In genomic region chr1:85959889-85960276, GRCm38 (mm10) we compare ENCODE assay signal across 23 mouse cellular contexts. TPM values are rescaled to one million over a fixed set of nuclear protein-coding genes. Genes with fewer than 3 reads are reported as not detected.
DNase-seq lines count a peak whose midpoint lies in the region; ATAC-seq and TF ChIP-seq lines count a peak whose summit lies in the region.
"Had no signal": no experiment of that assay in that cellular context is flagged by ENCODE, and none has a peak within 500 bp of the region (broad histone marks: within the 10 kb centered on the region; RNA-seq: fewer than 3 reads in every experiment).

No protein-coding gene starts in this region.

- H3K9me3 ChIP-seq in heart, embryonic 10.5 days: no peaks in the 10 kb centered on the region
- H3K9me3 ChIP-seq in liver, embryonic 14.5 days (ENCODE audit: control insufficient read depth, low read length): no peaks in the 10 kb centered on the region
- H3K9me3 ChIP-seq in stomach, embryonic 16.5 days (replicated peaks; ENCODE audit: control insufficient read depth, low read length): no peaks in the 10 kb centered on the region
- H3K9me3 ChIP-seq in hindbrain, embryonic 11.5 days (ENCODE audit: control insufficient read depth, low read length): no peaks in the 10 kb centered on the region
- no peaks in the 10 kb centered on the region for H3K9me3 ChIP-seq in hindbrain, postnatal 0 days (ENCODE audit: low read length)
- H3K9me3 ChIP-seq: midbrain, embryonic 12.5 days had no signal

- no peak overlapping the region for H3K9ac ChIP-seq in liver, embryonic 14.5 days (replicated peaks)
- no peak overlapping the region for H3K9ac ChIP-seq in stomach, embryonic 16.5 days (ENCODE audit: low read length)
- no peak overlapping the region for H3K9ac ChIP-seq in hindbrain, embryonic 11.5 days (ENCODE audit: low read depth, low read length)
- no peak overlapping the region for H3K9ac ChIP-seq in hindbrain, postnatal 0 days (replicated peaks; ENCODE audit: low read length)
- H3K9ac ChIP-seq: hindbrain, embryonic 14.5 days; midbrain, embryonic 12.5 days had no signal

- TF ChIP-seq POLR2A in cortical plate, adult 2 months (IDR thresholded peaks at IDR 0.05; ENCODE audit: extremely low read depth, insufficient read depth, low read length): no peak

- H3K27ac ChIP-seq in heart, embryonic 10.5 days: peak overlapping the region; percentile 84
- 0 out of 2 replicates have a peak overlapping the region, but pooled peaks have one; percentile 38 for H3K27ac ChIP-seq in cortical plate, adult 2 months (ENCODE audit: insufficient read depth, low read length)
- no peak overlapping the region for H3K27ac ChIP-seq in liver, embryonic 14.5 days
- peak overlapping the region; percentile 32 for H3K27ac ChIP-seq in stomach, embryonic 16.5 days (ENCODE audit: low read length)
- H3K27ac ChIP-seq in hindbrain, embryonic 11.5 days (ENCODE audit: low read depth, low read length): no peak overlapping the region
- H3K27ac ChIP-seq in hindbrain, postnatal 0 days: no peak overlapping the region
- H3K27ac ChIP-seq: hindbrain, embryonic 14.5 days; midbrain, embryonic 12.5 days had no signal

- no peaks in the 10 kb centered on the region for H3K36me3 ChIP-seq in heart, embryonic 10.5 days
- H3K36me3 ChIP-seq in liver, embryonic 14.5 days (replicated peaks; ENCODE audit: control insufficient read depth, insufficient read depth, low read depth): no peaks in the 10 kb centered on the region
- H3K36me3 ChIP-seq in stomach, embryonic 16.5 days (ENCODE audit: control insufficient read depth, insufficient read depth, low read length): no peaks in the 10 kb centered on the region
- H3K36me3 ChIP-seq in hindbrain, embryonic 11.5 days (ENCODE audit: control insufficient read depth, insufficient read depth, low read length): no peaks in the 10 kb centered on the region
- no peaks in the 10 kb centered on the region for H3K36me3 ChIP-seq in hindbrain, postnatal 0 days (ENCODE audit: insufficient read depth, low read length)
- H3K36me3 ChIP-seq: midbrain, embryonic 12.5 days had no signal

- H3K4me3 ChIP-seq in heart, embryonic 10.5 days: no peak overlapping the region
- H3K4me3 ChIP-seq in cortical plate, adult 2 months (ENCODE audit: insufficient read depth, low read length): no peak overlapping the region
- no peak overlapping the region for H3K4me3 ChIP-seq in liver, embryonic 14.5 days (ENCODE audit: insufficient read depth in 1 of 2, low read depth in 2 of 2, low read length in 2 of 2)
- H3K4me3 ChIP-seq in stomach, embryonic 16.5 days (replicated peaks; ENCODE audit: low read length): no peak overlapping the region
- H3K4me3 ChIP-seq in hindbrain, embryonic 11.5 days (ENCODE audit: low read depth, low read length): no peak overlapping the region
- no peak overlapping the region for H3K4me3 ChIP-seq in hindbrain, postnatal 0 days (ENCODE audit: low read length)
- H3K4me3 ChIP-seq: midbrain, embryonic 12.5 days had no signal

- peaks cover 57% of the 10 kb centered on the region for H3K4me1 ChIP-seq in heart, embryonic 10.5 days
- H3K4me1 ChIP-seq in cortical plate, adult 2 months (ENCODE audit: control insufficient read depth, insufficient read depth, low read length): peaks cover 14% of the 10 kb centered on the region
- peaks cover 0 to 14% of the 10 kb centered on the region in 2 experiments; a peak in 2 of 4 replicates for H3K4me1 ChIP-seq in liver, embryonic 14.5 days (replicated peaks; ENCODE audit: control insufficient read depth in 2 of 2, insufficient read depth in 2 of 2, low read length in 1 of 2)
- H3K4me1 ChIP-seq in stomach, embryonic 16.5 days (ENCODE audit: control insufficient read depth, insufficient read depth, low read length): peaks cover 34% of the 10 kb centered on the region
- no peaks in the 10 kb centered on the region for H3K4me1 ChIP-seq in hindbrain, embryonic 11.5 days (replicated peaks; ENCODE audit: control insufficient read depth, insufficient read depth, low read length)
- peaks cover 11% of the 10 kb centered on the region; the same call in 1 of the 2 replicates for H3K4me1 ChIP-seq in hindbrain, postnatal 0 days (ENCODE audit: insufficient read depth, low read length)
- H3K4me1 ChIP-seq: midbrain, embryonic 12.5 days had no signal

- no peak overlapping the region for H3K4me2 ChIP-seq in liver, embryonic 14.5 days (ENCODE audit: low read depth)
- H3K4me2 ChIP-seq in stomach, embryonic 16.5 days (ENCODE audit: low read depth, low read length): no peak overlapping the region
- H3K4me2 ChIP-seq in hindbrain, embryonic 11.5 days (replicated peaks; ENCODE audit: low read depth, low read length): no peak overlapping the region
- H3K4me2 ChIP-seq in hindbrain, postnatal 0 days (ENCODE audit: low read depth, low read length): no peak overlapping the region
- H3K4me2 ChIP-seq: heart, embryonic 11.5 days; hindbrain, embryonic 14.5 days; midbrain, embryonic 12.5 days had no signal

- H3K27me3 ChIP-seq in heart, embryonic 10.5 days (ENCODE audit: insufficient read depth, poor library complexity, severe bottlenecking): no peaks in the 10 kb centered on the region
- H3K27me3 ChIP-seq in liver, embryonic 14.5 days (ENCODE audit: control insufficient read depth, insufficient read depth, low read length): no peaks in the 10 kb centered on the region
- H3K27me3 ChIP-seq in stomach, embryonic 16.5 days (ENCODE audit: control insufficient read depth, insufficient read depth, low read length): no peaks in the 10 kb centered on the region
- H3K27me3 ChIP-seq in hindbrain, embryonic 11.5 days (ENCODE audit: control insufficient read depth, insufficient read depth, low read length): no peaks in the 10 kb centered on the region
- H3K27me3 ChIP-seq in hindbrain, postnatal 0 days (ENCODE audit: insufficient read depth, low read length): no peaks in the 10 kb centered on the region
- H3K27me3 ChIP-seq: midbrain, embryonic 12.5 days had no signal

- ATAC-seq in liver, embryonic 14.5 days (ENCODE audit: insufficient read depth): 0 out of 2 replicates have a peak, but pooled peaks have one; percentile 33
- ATAC-seq in stomach, embryonic 16.5 days (ENCODE audit: insufficient read depth, low FRiP score): no peak
- ATAC-seq in hindbrain, embryonic 11.5 days (ENCODE audit: low FRiP score): no peak
- no peak for ATAC-seq in hindbrain, postnatal 0 days
- ATAC-seq: forebrain, embryonic 14.5 days; lung, postnatal 0 days had no signal

- no peak for DNase-seq in heart, embryonic 10.5 days (ENCODE audit: low spot score)
- no peak for DNase-seq in heart, adult 8-10 months (ENCODE audit: low spot score)
- DNase-seq in liver, embryonic 14.5 days (ENCODE audit: low read depth in 3 of 3, low spot score in 3 of 3): no peak
- DNase-seq in hindbrain, embryonic 11.5 days (ENCODE audit: low spot score): no peak
- no peak for DNase-seq in hindbrain, postnatal 0 days (ENCODE audit: low spot score)
- DNase-seq: adrenal gland, postnatal 36 days; cerebellum, adult 11-12 months; cerebellum, postnatal 25 days; gastrocnemius, postnatal 14 days; kidney, adult 11 months had no signal

- TF ChIP-seq CTCF in cortical plate, adult 2 months (IDR thresholded peaks at IDR 0.05; ENCODE audit: extremely low read depth, insufficient read depth, low read length): no peak
- TF ChIP-seq CTCF in liver, embryonic 14.5 days (IDR thresholded peaks at IDR 0.05; ENCODE audit: low read depth): no peak
- no peak for TF ChIP-seq CTCF in hindbrain, postnatal 0 days (IDR thresholded peaks at IDR 0.05; ENCODE audit: low read depth)

- TF ChIP-seq EP300 in liver, embryonic 14.5 days (IDR thresholded peaks at IDR 0.05; ENCODE audit: low read depth): no peak

- WGBS in heart, embryonic 10.5 days: 68% methylated on average over 2 of the region's 2 CpGs
- WGBS in liver, embryonic 14.5 days (ENCODE audit: insufficient replicate concordance): 42% methylated on average over 2 of the region's 2 CpGs
- WGBS in stomach, embryonic 16.5 days: 65% methylated on average over 2 of the region's 2 CpGs
- WGBS in hindbrain, embryonic 11.5 days: 88% methylated on average over 2 of the region's 2 CpGs
- WGBS in hindbrain, postnatal 0 days: 80% methylated on average over 2 of the region's 2 CpGs

RNA-seq across cellular contexts. Expression of gene Gpr55, which starts 0.9 kb away (rescaled TPM):
- 0.04 TPM in 1 of 2 replicates, not detected in the other for polyA plus RNA-seq in heart, embryonic 10.5 days (2016; fragmentation: Nextera tagmentation; extraction: Ambion mirVana)
- under 1 TPM in 1 of 4 experiments, not detected in 3; 0.09 TPM for total RNA-seq in heart, adult 8-10 months (2022)
- 0.08 and 0.13 TPM in 2 replicates for polyA plus RNA-seq in cortical plate, adult 2 months (2012; rRNA removed)
- 0.02 and 0.04 TPM in 2 replicates for polyA plus RNA-seq in liver, embryonic 14.5 days (2012; rRNA removed)
- not detected in 2 replicates for polyA plus RNA-seq in liver, embryonic 14.5 days (2014; fragmentation: Nextera tagmentation; extraction: Ambion mirVana)
- 0.04 and 0.10 TPM in 2 replicates for polyA plus RNA-seq in stomach, embryonic 16.5 days (2015; fragmentation: Nextera tagmentation; extraction: Ambion mirVana)
- polyA plus RNA-seq in hindbrain, embryonic 11.5 days (2014; fragmentation: Nextera tagmentation; extraction: Ambion mirVana): 0.08 TPM in 1 of 2 replicates, not detected in the other
- 0.21 TPM in 1 of 2 replicates, not detected in the other for total RNA-seq in hindbrain, postnatal 0 days (2014; rRNA removed)
- polyA plus RNA-seq in hindbrain, postnatal 0 days (2015; fragmentation: Nextera tagmentation; extraction: Ambion mirVana): 0.14 and 0.15 TPM in 2 replicates
- total RNA-seq: gastrocnemius, postnatal 14 days; heart, postnatal 25 days; layer of hippocampus, postnatal 14 days; megakaryocyte progenitor cell, adult 5-6 weeks had no signal
- polyA plus RNA-seq: forebrain, embryonic 14.5 days; heart, embryonic 11.5 days; stomach, embryonic 14.5 days had no signal

RNA-seq across cellular contexts. Expression of gene 4933407L21Rik, which starts 31.6 kb away (rescaled TPM):
- polyA plus RNA-seq in heart, embryonic 10.5 days (2016; fragmentation: Nextera tagmentation; extraction: Ambion mirVana): not detected in 2 replicates
- total RNA-seq in heart, adult 8-10 months (2022): not detected
- polyA plus RNA-seq in cortical plate, adult 2 months (2012; rRNA removed): 6.6 and 7.8 TPM in 2 replicates
- polyA plus RNA-seq in liver, embryonic 14.5 days (2012; rRNA removed): 0.05 and 0.08 TPM in 2 replicates
- polyA plus RNA-seq in liver, embryonic 14.5 days (2014; fragmentation: Nextera tagmentation; extraction: Ambion mirVana): not detected in 2 replicates
- polyA plus RNA-seq in stomach, embryonic 16.5 days (2015; fragmentation: Nextera tagmentation; extraction: Ambion mirVana): 0.44 and 0.51 TPM in 2 replicates
- 0.46 and 0.60 TPM in 2 replicates for polyA plus RNA-seq in hindbrain, embryonic 11.5 days (2014; fragmentation: Nextera tagmentation; extraction: Ambion mirVana)
- total RNA-seq in hindbrain, postnatal 0 days (2014; rRNA removed): 11.8 and 18.8 TPM in 2 replicates
- 12.3 and 13.9 TPM in 2 replicates for polyA plus RNA-seq in hindbrain, postnatal 0 days (2015; fragmentation: Nextera tagmentation; extraction: Ambion mirVana)
- total RNA-seq: adrenal gland, postnatal 36 days; heart, postnatal 25 days; megakaryocyte progenitor cell, adult 5-6 weeks had no signal
- polyA plus RNA-seq: heart, embryonic 11.5 days had no signal

RNA-seq across cellular contexts. Expression of gene Spata3, which starts 56.7 kb away (rescaled TPM):
- polyA plus RNA-seq in heart, embryonic 10.5 days (2016; fragmentation: Nextera tagmentation; extraction: Ambion mirVana): not detected in 2 replicates
- not detected for total RNA-seq in heart, adult 8-10 months (2022)
- polyA plus RNA-seq in cortical plate, adult 2 months (2012; rRNA removed): 1.5 and 2.0 TPM in 2 replicates
- 0.05 and 0.17 TPM in 2 replicates for polyA plus RNA-seq in liver, embryonic 14.5 days (2012; rRNA removed)
- 0.17 and 0.21 TPM in 2 replicates for polyA plus RNA-seq in liver, embryonic 14.5 days (2014; fragmentation: Nextera tagmentation; extraction: Ambion mirVana)
- polyA plus RNA-seq in stomach, embryonic 16.5 days (2015; fragmentation: Nextera tagmentation; extraction: Ambion mirVana): not detected in 2 replicates
- polyA plus RNA-seq in hindbrain, embryonic 11.5 days (2014; fragmentation: Nextera tagmentation; extraction: Ambion mirVana): not detected in 2 replicates
- 1.2 TPM in 1 of 2 replicates, not detected in the other for total RNA-seq in hindbrain, postnatal 0 days (2014; rRNA removed)
- 1.3 and 1.4 TPM in 2 replicates for polyA plus RNA-seq in hindbrain, postnatal 0 days (2015; fragmentation: Nextera tagmentation; extraction: Ambion mirVana)
- total RNA-seq: adrenal gland, postnatal 36 days; gastrocnemius, postnatal 14 days; heart, postnatal 25 days; megakaryocyte progenitor cell, adult 5-6 weeks had no signal
- polyA plus RNA-seq: forebrain, embryonic 14.5 days; heart, embryonic 11.5 days; kidney, embryonic 16.5 days; limb, embryonic 14.5 days; lung, postnatal 0 days; stomach, embryonic 14.5 days had no signal

Comparison
In these comparisons a context has a peak if more than half of its experiments do, and no peak if none do; other contexts are left out.
1. H3K27ac ChIP-seq: peak in heart, embryonic 10.5 days (single experiment), cortical plate, adult 2 months (single experiment) and stomach, embryonic 16.5 days (single experiment); none in liver, embryonic 14.5 days (single experiment), hindbrain, embryonic 11.5 days (single experiment) and hindbrain, postnatal 0 days (single experiment).